Mouse (Mus musculus) forelimb bud, embryonic 11.5 days (tissue): ENCODE results near the gene Ccnj.

Experiments used
- DNase-seq: peaks from one replicate; pipeline ENCODE4 v3.0.0-alpha.2; 2012; ENCODE audit warnings: low read depth, low spot score

Ccnj gene

DNA sequence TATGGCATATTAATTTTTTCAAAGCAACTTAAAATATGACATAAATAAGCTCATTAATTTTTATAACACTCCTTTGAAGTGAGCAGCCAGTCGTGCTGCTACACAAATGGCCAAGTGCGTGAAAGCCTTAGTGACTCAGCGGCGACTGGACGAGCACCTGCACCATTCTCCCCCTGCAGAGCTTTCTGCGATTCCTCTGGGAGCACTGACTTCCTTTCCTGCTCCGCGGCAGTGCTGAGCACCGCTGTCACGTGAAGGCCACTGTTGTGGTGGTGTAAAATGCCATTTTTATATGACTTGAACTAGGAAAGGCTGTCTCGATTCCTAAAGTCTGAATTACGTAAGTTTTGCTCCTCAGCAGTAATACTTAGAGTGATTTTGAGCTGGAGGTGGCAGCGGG lies 10.5 kb downstream of the Ccnj start:
- DNase-seq = no peak

GRCm38 (mm10) chr19:40844731-40845130 lies 13.7 kb downstream of the Ccnj start:
- no peak for DNase-seq

- DNase-seq = no peak
These were observed 18.3 kb downstream of the Ccnj start for GRCm38 (mm10) chr19:40849391-40849790.

DNA sequence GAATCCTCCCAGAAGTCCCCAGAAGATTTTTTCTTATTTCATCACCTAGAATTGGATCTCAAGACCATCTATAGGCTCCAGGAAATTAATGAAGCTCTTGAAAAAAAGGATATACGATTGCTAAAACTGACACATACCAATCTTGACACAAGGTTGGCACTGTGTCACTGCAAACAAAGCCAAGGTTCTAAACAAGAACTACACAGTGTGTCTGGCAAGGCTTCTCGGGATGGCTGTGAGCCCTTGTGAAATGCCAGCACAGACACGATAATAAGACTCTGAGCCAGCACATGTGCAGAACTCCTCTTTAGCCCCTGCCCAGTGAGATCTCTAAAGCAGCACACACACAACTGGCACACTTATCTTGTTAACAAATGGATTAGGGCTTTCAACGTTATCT lies 28.5 kb downstream of the Ccnj start:
- DNase-seq = no peak

DNA sequence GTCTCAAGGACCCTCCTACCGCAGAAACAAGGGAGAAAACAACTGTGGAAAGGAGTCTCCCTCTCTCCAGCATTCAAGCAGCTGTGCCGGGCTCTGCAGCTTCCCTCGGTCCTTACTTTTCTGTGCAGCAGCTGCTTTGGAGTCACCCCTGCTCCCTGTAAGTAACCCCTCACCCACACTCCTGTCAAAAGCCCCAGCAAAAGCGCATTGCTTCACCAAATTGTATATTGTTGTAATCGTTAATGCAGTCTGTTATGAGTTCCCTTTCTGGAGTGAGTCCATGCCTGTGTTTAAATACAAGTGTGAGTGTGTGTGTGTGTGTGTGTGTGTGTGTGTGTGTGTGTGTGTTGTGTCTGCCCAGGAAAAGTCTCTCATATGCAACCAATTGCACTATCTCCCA lies 37.2 kb downstream of the Ccnj start:
- no peak for DNase-seq

GRCm38 (mm10) chr19:40869425-40870105 lies 38.5 kb downstream of the Ccnj start:
- no peak for DNase-seq

GRCm38 (mm10) chr19:40872955-40873665 lies 42.0 kb downstream of the Ccnj start:
- DNase-seq = peak; percentile 97

DNA sequence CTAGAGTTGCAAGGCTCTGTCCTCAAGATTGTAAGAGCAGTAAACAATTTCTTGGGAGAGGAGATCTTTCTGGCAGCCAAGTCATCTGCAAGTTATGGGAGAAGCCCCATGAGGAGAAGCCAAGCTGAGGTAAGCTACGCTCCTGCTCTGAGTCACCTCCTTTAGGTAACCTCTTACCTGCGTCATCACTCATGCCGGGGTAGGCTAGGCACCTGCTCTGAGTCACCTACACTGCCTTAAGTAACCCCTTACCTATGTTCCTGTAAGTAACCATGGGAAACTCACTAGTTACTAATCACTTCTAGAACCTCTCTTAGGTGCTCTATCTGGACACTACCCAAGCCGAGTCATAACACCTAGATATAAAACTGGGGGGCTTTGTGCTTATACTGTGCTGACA lies 50.6 kb downstream of the Ccnj start:
- DNase-seq = no peak

GRCm38 (mm10) chr19:40888887-40889286 lies 57.8 kb downstream of the Ccnj start:
- no peak for DNase-seq

DNA sequence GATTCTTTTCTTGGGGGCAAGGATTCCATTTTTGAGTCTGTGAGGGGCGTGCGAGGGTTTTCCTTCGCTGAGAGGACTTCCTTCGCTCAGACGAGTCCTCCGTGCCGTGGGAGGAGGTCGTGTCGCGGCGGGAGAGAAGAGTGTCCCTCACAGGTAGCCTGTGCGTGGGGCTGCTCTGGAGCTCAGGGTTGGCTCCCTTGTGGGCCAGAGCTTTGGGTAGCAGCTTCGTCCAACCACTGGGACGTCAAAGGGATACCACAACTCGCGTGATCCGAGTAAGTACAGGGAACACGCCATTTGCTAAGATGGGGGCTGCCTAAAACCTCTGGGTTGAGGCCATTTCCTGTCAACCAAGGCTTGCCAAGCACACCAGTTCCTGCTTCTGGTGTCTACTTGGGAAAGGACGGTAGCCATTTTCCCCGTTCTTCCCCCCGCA lies 63.0 kb downstream of the Ccnj start:
- DNase-seq = no peak

DNA sequence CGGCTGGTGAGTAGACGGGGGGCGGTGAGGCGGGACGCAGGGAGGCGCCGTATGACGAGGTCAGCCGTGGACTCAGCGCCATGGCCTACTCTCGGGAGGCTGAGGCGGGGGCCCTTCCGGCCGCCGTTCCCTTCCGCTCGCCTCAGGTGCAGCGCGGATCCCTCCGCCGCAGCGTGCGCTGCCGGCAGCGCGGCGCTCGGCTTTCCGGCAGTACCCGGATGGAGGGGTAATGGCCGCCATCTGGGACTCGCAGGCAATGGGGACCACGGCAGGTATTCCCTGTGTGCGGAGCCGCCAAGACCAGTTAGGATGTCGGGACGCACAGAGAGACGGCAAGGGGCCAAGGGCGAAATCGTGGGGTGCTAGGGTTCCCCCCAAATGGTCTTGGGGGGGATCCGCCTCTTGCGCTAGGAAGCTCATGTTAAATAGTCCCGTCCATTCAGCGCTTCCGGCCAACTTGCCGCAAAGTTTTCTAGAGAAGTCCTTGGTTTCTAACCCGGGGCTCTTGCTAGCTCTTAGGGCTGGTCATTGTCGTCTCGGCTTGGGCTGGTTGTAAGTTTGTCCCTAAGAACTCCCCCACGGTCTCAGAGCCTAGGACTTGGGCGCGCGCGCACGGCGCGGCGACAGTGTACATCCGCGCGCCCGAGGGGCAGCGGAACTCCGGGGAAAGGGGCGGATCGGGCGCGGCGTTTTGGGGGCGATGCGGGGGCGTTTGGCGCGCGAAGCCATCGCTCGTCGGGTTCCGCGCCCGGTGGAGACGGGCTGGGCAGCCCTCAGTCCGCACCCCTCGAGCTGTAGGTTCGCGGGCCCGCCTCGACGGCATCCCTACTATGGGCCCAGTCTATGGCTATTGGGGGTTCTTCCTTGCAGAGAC lies 63.7 kb downstream of the Ccnj start, which contains the start of gene Zfp518a:
Gene Zfp518a (plus strand): TSS at position 187 of the 874 bp plus-strand sequence.
- DNase-seq = peak; percentile 95

- DNase-seq = no peak
These were observed 64.3 kb downstream of the Ccnj start for GRCm38 (mm10) chr19:40895393-40895703.
